Mouse (Mus musculus): Measurements from ENCODE around the gene Pde3b. TPM values are rescaled to one million over a fixed set of nuclear protein-coding genes. Genes with fewer than 3 reads are reported as not detected.
A peak's percentile ranks its signal among the peaks of the same experiment; 100 is the strongest.
"Not testable (repeated sequence)": the region's sequence is repeated elsewhere in the genome, so short reads cannot be mapped to it uniquely, and the experiment has no call there.

The Pde3b gene
- polyA plus RNA-seq, 1 experiment from 2014 or later = 6.0 TPM

DNA sequence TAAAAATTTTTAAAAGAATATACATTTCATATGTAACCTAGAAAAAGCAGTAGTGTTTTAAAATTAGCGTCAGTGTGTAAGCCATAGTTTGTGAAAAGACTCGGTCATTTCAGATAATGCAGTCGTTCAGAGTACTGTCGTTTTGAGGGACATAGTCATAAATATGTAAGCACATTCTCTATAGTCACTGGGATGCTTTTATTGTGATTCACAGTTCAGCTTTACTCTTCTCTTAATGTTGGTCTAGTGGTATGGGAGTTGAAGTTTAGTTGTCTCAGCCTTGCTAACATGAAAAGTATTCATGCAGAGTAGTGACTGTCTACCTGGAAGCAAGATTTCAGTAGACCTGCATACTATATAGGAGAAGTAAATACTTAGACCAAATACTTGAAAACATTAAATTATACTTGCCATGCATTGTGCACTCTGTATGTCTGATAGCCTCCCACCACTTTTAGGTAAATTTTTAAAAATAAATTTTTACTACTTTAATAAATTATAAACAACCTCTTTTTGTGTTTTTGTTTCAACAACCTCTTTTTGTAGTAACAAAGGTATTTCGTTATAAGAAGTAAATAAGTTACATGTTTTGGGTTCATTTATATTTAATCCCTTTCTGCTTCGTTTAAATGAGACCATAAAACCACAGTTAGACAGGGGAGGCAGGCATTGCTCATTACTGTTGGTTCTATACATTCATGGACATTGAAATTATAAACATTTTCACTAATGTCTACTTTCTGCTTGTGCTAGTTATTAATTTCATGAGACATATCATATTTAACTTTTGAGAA, 65.3 kb downstream of the Pde3b start:
- 76% methylated on average over 6 of the region's 6 CpGs for WGBS
- Histone ChIP-seq H3K27ac (no peak overlapping the region), H3K4me3 (no peak overlapping the region), H3K36me3 (no peaks in the 10 kb centered on the region), H3K9me3 (no peaks in the 10 kb centered on the region), H3K4me1 (no peaks in the 10 kb centered on the region), H3K4me2 (no peak overlapping the region), H3K27me3 (no peaks in the 10 kb centered on the region), H3K9ac (no peak overlapping the region)
- ATAC-seq (ENCODE audit: borderline replicate concordance, extremely low read depth, low FRiP score, low TSS enrichment) = no peak

GRCm38 (mm10) chr7:114481008-114481407, 65.9 kb downstream of the Pde3b start:
- 29% methylated on average over 1 of the region's 1 CpGs for whole genome bisulfite sequencing
- H3K4me3 ChIP-seq = no peak overlapping the region
- no peaks in the 10 kb centered on the region for H3K9me3 ChIP-seq
- H3K27ac ChIP-seq = no peak overlapping the region
- no peak overlapping the region for H3K4me2 ChIP-seq
- no peak for ATAC-seq (ENCODE audit: borderline replicate concordance, extremely low read depth, low FRiP score, low TSS enrichment)
- H3K4me1 ChIP-seq = no peaks in the 10 kb centered on the region
- no peaks in the 10 kb centered on the region for H3K27me3 ChIP-seq
- H3K36me3 ChIP-seq = no peaks in the 10 kb centered on the region
- H3K9ac ChIP-seq = no peak overlapping the region

DNA sequence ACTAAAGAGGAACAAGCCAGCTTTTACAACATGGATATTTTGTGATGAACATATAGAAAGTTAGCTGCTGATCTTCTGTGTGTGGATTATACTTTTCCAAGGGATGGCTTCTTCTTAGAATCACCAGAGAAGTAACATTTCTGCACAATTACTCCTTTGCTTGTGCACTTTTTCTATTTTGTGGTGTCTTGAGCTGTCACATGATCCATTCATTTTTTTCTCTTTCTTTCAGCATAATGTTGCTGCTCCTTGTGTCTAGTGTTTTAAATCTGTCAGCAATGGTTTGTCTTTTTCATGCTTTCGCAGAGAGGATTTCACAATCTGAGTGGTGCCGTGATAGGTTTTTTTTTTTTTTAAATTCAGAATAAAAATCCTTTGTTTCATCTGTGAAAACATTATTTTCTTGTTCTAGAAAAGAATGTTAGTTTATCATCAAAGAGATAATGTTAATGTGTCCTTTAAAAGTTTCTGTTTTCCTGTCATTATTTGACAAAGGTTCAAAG, 66.4 kb downstream of the Pde3b start:
- H3K4me2 ChIP-seq = no peak overlapping the region
- H3K9me3 ChIP-seq = no peaks in the 10 kb centered on the region
- no peak overlapping the region for H3K4me3 ChIP-seq
- H3K36me3 ChIP-seq = no peaks in the 10 kb centered on the region
- ATAC-seq (ENCODE audit: borderline replicate concordance, extremely low read depth, low FRiP score, low TSS enrichment) = no peak
- 54% methylated on average over 2 of the region's 2 CpGs for WGBS
- no peaks in the 10 kb centered on the region for H3K4me1 ChIP-seq
- no peak overlapping the region for H3K9ac ChIP-seq
- H3K27me3 ChIP-seq = no peaks in the 10 kb centered on the region
- no peak overlapping the region for H3K27ac ChIP-seq

DNA sequence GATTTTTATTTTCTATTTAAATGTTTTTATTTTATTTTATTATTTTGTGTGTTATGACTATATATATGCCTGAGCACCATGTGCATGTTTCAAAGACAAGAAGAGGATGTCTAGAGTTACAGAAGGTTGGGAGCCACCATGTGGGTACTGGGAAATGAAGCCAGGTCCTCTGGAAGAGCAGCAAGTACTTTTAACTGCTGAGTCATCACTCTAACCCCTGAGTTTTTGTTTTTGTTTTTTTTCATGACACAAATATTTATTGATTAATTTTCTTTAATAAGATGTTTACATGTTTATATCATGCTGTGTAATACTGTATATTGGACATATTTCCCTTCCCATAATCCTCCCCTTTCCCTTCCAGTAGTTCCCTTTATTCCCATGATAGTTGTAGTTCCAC, 77.5 kb downstream of the Pde3b start:
- no peak overlapping the region for H3K4me3 ChIP-seq
- no peak overlapping the region for H3K9ac ChIP-seq
- H3K4me1 ChIP-seq = no peaks in the 10 kb centered on the region
- H3K27ac ChIP-seq = no peak overlapping the region
- ATAC-seq (ENCODE audit: borderline replicate concordance, extremely low read depth, low FRiP score, low TSS enrichment) = no peak
- H3K9me3 ChIP-seq = no peaks in the 10 kb centered on the region
- no peaks in the 10 kb centered on the region for H3K27me3 ChIP-seq
- no peaks in the 10 kb centered on the region for H3K36me3 ChIP-seq
- H3K4me2 ChIP-seq = no peak overlapping the region

DNA sequence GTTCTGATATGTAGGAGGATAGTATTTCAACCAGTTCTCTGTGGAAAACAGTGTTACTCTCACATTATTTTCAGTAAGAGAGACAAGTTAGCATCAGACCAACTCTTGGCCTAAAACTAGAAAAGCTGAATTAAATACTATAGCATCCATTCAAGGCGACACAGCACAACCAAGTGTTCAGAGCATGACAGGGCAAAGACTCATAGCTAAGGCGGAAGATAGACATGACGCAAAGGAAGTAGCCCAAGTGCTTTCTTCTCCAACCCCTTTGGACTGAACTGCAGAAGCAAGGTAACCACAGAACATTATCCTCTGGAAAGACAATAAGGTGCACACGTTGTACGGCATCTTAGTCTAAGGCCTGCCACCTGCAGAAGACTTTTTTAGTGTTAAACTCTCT, 79.0 kb downstream of the Pde3b start:
- Histone ChIP-seq H3K27ac (no peak overlapping the region), H3K27me3 (no peaks in the 10 kb centered on the region), H3K4me2 (no peak overlapping the region), H3K36me3 (no peaks in the 10 kb centered on the region), H3K4me3 (no peak overlapping the region), H3K9me3 (no peaks in the 10 kb centered on the region), H3K9ac (no peak overlapping the region), H3K4me1 (no peaks in the 10 kb centered on the region)
- no peak for ATAC-seq (ENCODE audit: borderline replicate concordance, extremely low read depth, low FRiP score, low TSS enrichment)
- WGBS = 90% methylated on average over 5 of the region's 5 CpGs

- H3K27ac ChIP-seq = no peak overlapping the region
- WGBS = 86% methylated on average over 1 of the region's 1 CpGs
- ATAC-seq (ENCODE audit: borderline replicate concordance, extremely low read depth, low FRiP score, low TSS enrichment) = no peak
- H3K4me3 ChIP-seq = no peak overlapping the region
- no peaks in the 10 kb centered on the region for H3K36me3 ChIP-seq
- no peak overlapping the region for H3K4me2 ChIP-seq
- no peaks in the 10 kb centered on the region for H3K9me3 ChIP-seq
- H3K4me1 ChIP-seq = no peaks in the 10 kb centered on the region
- H3K9ac ChIP-seq = no peak overlapping the region
- no peaks in the 10 kb centered on the region for H3K27me3 ChIP-seq
Observed at GRCm38 (mm10) chr7:114499293-114499692, 84.2 kb downstream of the Pde3b start.

- H3K27ac ChIP-seq = no peak overlapping the region
- H3K9ac ChIP-seq = no peak overlapping the region
- H3K4me1 ChIP-seq = no peaks in the 10 kb centered on the region
- WGBS = 79% methylated on average over 2 of the region's 2 CpGs
- no peak for ATAC-seq (ENCODE audit: borderline replicate concordance, extremely low read depth, low FRiP score, low TSS enrichment)
- H3K9me3 ChIP-seq = no peaks in the 10 kb centered on the region
- H3K4me3 ChIP-seq = no peak overlapping the region
- H3K27me3 ChIP-seq = no peaks in the 10 kb centered on the region
- no peaks in the 10 kb centered on the region for H3K36me3 ChIP-seq
- no peak overlapping the region for H3K4me2 ChIP-seq
Observed at GRCm38 (mm10) chr7:114508879-114509278, 93.8 kb downstream of the Pde3b start.

DNA sequence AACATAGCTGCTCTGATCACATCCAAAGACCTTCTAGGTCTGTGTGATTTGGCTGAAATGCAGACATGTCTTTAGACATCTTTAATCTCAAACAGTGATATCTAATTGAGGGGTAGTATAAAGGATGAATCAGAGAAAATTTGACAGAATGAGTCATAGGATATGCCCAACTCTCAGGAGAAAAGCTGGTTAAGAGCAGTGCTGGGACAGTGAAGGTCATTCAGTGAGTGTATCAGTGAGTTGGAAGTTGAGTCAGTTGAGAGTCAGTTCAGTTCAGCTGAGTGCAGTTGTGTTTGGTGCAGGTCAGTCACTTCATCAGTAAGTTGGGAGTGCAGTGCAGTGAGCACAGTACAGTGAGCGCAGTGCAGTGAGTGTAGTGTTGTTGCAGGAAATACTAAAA, 105.0 kb downstream of the Pde3b start:
- no peaks in the 10 kb centered on the region for H3K4me1 ChIP-seq
- H3K27me3 ChIP-seq = no peaks in the 10 kb centered on the region
- no peak overlapping the region for H3K4me3 ChIP-seq
- no peak overlapping the region for H3K4me2 ChIP-seq
- WGBS = 100% methylated on average over 1 of the region's 1 CpGs
- no peak for ATAC-seq (ENCODE audit: borderline replicate concordance, extremely low read depth, low FRiP score, low TSS enrichment)
- no peaks in the 10 kb centered on the region for H3K9me3 ChIP-seq
- H3K9ac ChIP-seq = no peak overlapping the region
- no peaks in the 10 kb centered on the region for H3K36me3 ChIP-seq
- H3K27ac ChIP-seq = no peak overlapping the region

DNA sequence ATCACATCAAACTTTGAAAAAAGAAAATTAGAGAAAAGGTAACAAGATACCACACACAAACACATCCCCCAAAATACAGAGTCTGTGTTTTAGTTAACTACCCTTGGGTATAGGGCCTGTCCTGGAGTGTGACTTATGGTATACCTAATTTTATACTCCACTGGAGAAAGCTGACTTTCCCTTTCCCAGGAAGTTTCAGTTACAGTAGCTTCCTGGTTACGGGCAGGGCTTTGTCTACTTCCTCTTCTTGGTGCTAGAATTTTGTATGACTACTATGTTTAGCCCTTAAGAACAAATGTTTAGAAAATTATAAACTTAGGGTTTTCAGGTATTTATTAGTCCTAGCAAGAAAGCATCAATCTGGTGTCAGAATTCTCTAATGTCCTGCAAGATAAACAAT, 111.2 kb downstream of the Pde3b start:
- no peak overlapping the region for H3K9ac ChIP-seq
- H3K27ac ChIP-seq = no peak overlapping the region
- WGBS = 82% methylated on average over 1 of the region's 1 CpGs
- H3K4me1 ChIP-seq = no peaks in the 10 kb centered on the region
- H3K27me3 ChIP-seq = no peaks in the 10 kb centered on the region
- no peaks in the 10 kb centered on the region for H3K36me3 ChIP-seq
- no peaks in the 10 kb centered on the region for H3K9me3 ChIP-seq
- no peak overlapping the region for H3K4me2 ChIP-seq
- no peak for ATAC-seq (ENCODE audit: borderline replicate concordance, extremely low read depth, low FRiP score, low TSS enrichment)
- no peak overlapping the region for H3K4me3 ChIP-seq

DNA sequence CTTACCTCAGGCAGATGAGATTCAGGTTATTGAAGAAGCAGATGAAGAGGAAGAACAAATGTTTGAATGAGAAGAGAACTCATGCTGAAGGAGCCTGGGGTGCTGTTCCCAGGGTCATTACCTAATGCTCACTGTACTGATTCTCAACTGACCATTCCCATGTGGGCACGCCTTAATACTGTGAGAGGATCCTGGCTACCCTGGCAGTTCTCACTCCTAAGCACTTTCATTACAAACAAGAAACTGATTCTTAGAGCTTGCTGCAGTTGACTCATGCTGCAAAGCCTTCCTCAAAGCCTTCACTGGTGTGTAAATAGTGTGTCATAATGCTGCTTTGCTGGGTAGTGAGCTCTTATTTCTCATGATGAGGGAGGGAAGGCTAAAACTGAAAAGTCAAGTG, 121.1 kb downstream of the Pde3b start:
- Histone ChIP-seq H3K27me3 (no peaks in the 10 kb centered on the region), H3K4me2 (no peak overlapping the region), H3K4me1 (no peaks in the 10 kb centered on the region), H3K9me3 (no peaks in the 10 kb centered on the region), H3K4me3 (no peak overlapping the region), H3K27ac (no peak overlapping the region), H3K36me3 (peaks cover 7% of the 10 kb centered on the region; the same call in 1 of the 2 replicates), H3K9ac (no peak overlapping the region)
- 70% methylated on average over 1 of the region's 1 CpGs for WGBS
- ATAC-seq (ENCODE audit: borderline replicate concordance, extremely low read depth, low FRiP score, low TSS enrichment) = no peak

- H3K27me3 ChIP-seq = no peaks in the 10 kb centered on the region
Observed at GRCm38 (mm10) chr7:114562531-114563241, 147.6 kb downstream of the Pde3b start, which contains the start of gene Cyp2r1. Cyp2r1 (minus strand) TSS chr7:114562972.

GRCm38 (mm10) chr7:114573866-114574265, 158.8 kb downstream of the Pde3b start:
- ATAC-seq (ENCODE audit: borderline replicate concordance, extremely low read depth, low FRiP score, low TSS enrichment); H3K27me3 ChIP-seq; H3K9me3 ChIP-seq; H3K36me3 ChIP-seq; H3K4me2 ChIP-seq; H3K4me1 ChIP-seq; H3K4me3 ChIP-seq; H3K27ac ChIP-seq; H3K9ac ChIP-seq: not testable (repeated sequence)
- WGBS = 88% methylated on average over 4 of the region's 4 CpGs

More at GRCm38 (mm10) chr7:114562531-114563241, 147.6 kb downstream of the Pde3b start, which contains the start of gene Cyp2r1:
- peak within 1 kb of the TSS; percentile 59 for H3K4me3 ChIP-seq
- H3K36me3 ChIP-seq = no peaks in the 10 kb centered on the region
- peak; percentile 100 for ATAC-seq (ENCODE audit: borderline replicate concordance, extremely low read depth, low FRiP score, low TSS enrichment)
- WGBS = 3% methylated on average over 56 of the region's 56 CpGs
- no peaks in the 10 kb centered on the region for H3K9me3 ChIP-seq
- H3K4me1 ChIP-seq = peaks cover 3% of the 10 kb centered on the region; the same call in 1 of the 2 replicates
- peak within 1 kb of the TSS; percentile 92 for H3K4me2 ChIP-seq
- peak within 1 kb of the TSS; percentile 68 for H3K9ac ChIP-seq
- H3K27ac ChIP-seq = peak within 1 kb of the TSS; percentile 91

All from lung, embryonic 15.5 days (tissue).